Mouse (Mus musculus): ENCODE data around the gene Cavin1. TPM values are rescaled to one million over a fixed set of nuclear protein-coding genes. Genes with fewer than 3 reads are reported as not detected.
"Not testable (repeated sequence)": the region's sequence is repeated elsewhere in the genome, so short reads cannot be mapped to it uniquely, and the experiment has no call there.

Gene Cavin1
- polyA plus RNA-seq (2015; fragmentation: Nextera tagmentation; extraction: Ambion mirVana) = 29.4 and 30.1 TPM in 2 replicates

- Histone ChIP-seq H3K9ac (replicated peaks) (peak within 1 kb of the TSS; percentile 40), H3K36me3 (no peaks in the 10 kb centered on the region), H3K4me1 (peaks cover 16% of the 10 kb centered on the region), H3K4me3 (peak within 1 kb of the TSS; percentile 39), H3K27ac (replicated peaks) (no peak within 1 kb of the TSS), H3K27me3 (peaks cover 71% of the 10 kb centered on the region), H3K4me2 (replicated peaks) (peak within 1 kb of the TSS; percentile 49), H3K9me3 (no peaks in the 10 kb centered on the region)
- ATAC-seq (replicated peaks) = no peak
- WGBS = 0% methylated on average over 20 of the region's 20 CpGs
Observed at GRCm38 (mm10) chr11:100970557-100970937, at the start of gene Cavin1. Gene Cavin1, minus strand, starts transcription at chr11:100970887.

DNA sequence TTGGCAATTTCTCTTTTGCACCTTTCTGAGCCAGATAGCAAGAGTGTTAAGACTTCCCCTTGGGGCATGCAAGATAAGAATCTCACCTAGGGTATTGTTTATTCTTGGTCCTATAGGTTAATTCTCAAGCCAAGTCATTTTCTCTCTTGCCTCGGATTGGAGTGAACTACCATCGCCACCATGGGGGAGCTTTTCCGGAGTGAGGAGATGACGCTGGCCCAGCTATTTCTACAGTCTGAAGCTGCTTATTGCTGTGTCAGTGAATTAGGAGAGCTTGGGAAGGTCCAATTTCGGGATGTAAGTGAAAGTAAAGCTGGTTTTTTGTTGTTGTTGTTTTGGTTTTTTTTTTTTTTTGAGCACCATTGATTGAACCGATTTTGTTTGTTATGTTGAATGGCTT lies 41.0 kb upstream of the Cavin1 start:
- 79% methylated on average over 6 of the region's 6 CpGs for WGBS
- Histone ChIP-seq H3K4me3 (peak overlapping the region; percentile 77), H3K4me2 (replicated peaks) (peak overlapping the region; percentile 55), H3K36me3 (peaks cover 17% of the 10 kb centered on the region), H3K9ac (replicated peaks) (peak overlapping the region; percentile 87; the same call in 1 of the 2 replicates), H3K27me3 (no peaks in the 10 kb centered on the region), H3K9me3 (no peaks in the 10 kb centered on the region), H3K4me1 (peaks cover 35% of the 10 kb centered on the region), H3K27ac (replicated peaks) (no peak overlapping the region)
- ATAC-seq (replicated peaks) = no peak

GRCm38 (mm10) chr11:101009888-101010784 lies 39.4 kb upstream of the Cavin1 start:
- ATAC-seq (replicated peaks) = peak; percentile 6; the same call in 1 of the 2 replicates
- Histone ChIP-seq H3K9ac (replicated peaks) (peak overlapping the region; percentile 87), H3K4me1 (peaks cover 28% of the 10 kb centered on the region), H3K27ac (replicated peaks) (peak overlapping the region; percentile 92), H3K4me2 (replicated peaks) (peak overlapping the region; percentile 55), H3K9me3 (no peaks in the 10 kb centered on the region), H3K36me3 (peaks cover 17% of the 10 kb centered on the region; the same call in 1 of the 2 replicates), H3K4me3 (peak overlapping the region; percentile 77), H3K27me3 (no peaks in the 10 kb centered on the region)
- WGBS = 10% methylated on average over 29 of the region's 29 CpGs

DNA sequence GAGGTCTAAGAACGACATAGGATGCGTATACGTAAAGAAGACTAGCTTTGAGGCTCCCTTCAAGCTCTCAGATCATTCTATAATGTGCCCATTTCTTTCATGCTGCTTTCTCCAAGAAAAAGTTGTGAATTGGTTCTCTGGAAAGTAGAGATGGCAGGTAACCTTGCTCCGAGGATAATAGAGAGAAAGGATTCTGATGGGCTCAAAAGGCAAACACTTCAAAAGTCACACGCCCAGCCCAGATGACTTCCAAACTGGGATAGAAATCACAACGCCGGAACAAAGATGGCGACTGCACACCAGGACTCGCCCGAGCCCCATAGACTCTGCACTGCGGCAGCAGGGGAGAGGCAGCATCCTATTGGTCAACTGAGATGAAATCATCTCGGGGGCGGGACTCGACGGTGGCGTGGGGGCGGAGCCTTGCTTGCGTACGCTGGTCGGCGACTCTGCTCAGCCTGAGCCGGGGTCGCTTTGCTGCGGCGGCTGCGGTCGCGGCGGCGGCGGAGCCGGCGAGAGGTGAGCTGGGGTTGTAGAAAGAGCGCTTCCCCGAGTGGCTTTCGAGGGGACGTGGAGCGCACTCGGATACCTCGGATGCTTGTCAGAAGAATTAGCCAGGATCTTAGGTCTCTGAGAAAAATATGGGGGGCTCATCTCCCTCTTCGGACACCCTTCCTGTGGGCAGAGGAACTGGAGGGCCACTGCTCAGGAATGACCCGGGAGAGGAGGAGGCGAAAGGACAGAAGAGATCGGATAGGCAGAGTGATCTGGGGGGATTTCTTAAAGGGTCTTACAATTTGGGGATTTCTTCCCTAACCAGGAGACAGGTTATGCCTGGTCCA lies 38.6 kb upstream of the Cavin1 start, which contains the start of gene Atp6v0a1:
Gene Atp6v0a1, plus strand, starts transcription at position 407 of the 842 bp plus-strand sequence.
- peak within 1 kb of the TSS; percentile 62 for H3K4me2 ChIP-seq (replicated peaks)
- no peaks in the 10 kb centered on the region for H3K9me3 ChIP-seq
- no peaks in the 10 kb centered on the region for H3K27me3 ChIP-seq
- peaks cover 11% of the 10 kb centered on the region; the same call in 1 of the 2 replicates for H3K36me3 ChIP-seq
- peak within 1 kb of the TSS; percentile 92 for H3K27ac ChIP-seq (replicated peaks)
- H3K4me1 ChIP-seq = peaks cover 28% of the 10 kb centered on the region
- peak within 1 kb of the TSS; percentile 87 for H3K9ac ChIP-seq (replicated peaks)
- under 1% methylated on average over 44 of the region's 44 CpGs for WGBS
- ATAC-seq (replicated peaks) = peak; percentile 100
- H3K4me3 ChIP-seq = peak within 1 kb of the TSS; percentile 77

GRCm38 (mm10) chr11:101008206-101009045 lies 37.7 kb upstream of the Cavin1 start:
- 52% methylated on average over 14 of the region's 14 CpGs for WGBS
- H3K9me3 ChIP-seq = no peaks in the 10 kb centered on the region
- H3K4me2 ChIP-seq (replicated peaks) = peak overlapping the region; percentile 62
- H3K9ac ChIP-seq (replicated peaks) = peak overlapping the region; percentile 49
- peak overlapping the region; percentile 92 for H3K27ac ChIP-seq (replicated peaks)
- peaks cover 24% of the 10 kb centered on the region for H3K4me1 ChIP-seq
- ATAC-seq (replicated peaks) = no peak
- peaks cover 4% of the 10 kb centered on the region; the same call in 1 of the 2 replicates for H3K36me3 ChIP-seq
- no peaks in the 10 kb centered on the region for H3K27me3 ChIP-seq
- H3K4me3 ChIP-seq = peak overlapping the region; percentile 77

DNA sequence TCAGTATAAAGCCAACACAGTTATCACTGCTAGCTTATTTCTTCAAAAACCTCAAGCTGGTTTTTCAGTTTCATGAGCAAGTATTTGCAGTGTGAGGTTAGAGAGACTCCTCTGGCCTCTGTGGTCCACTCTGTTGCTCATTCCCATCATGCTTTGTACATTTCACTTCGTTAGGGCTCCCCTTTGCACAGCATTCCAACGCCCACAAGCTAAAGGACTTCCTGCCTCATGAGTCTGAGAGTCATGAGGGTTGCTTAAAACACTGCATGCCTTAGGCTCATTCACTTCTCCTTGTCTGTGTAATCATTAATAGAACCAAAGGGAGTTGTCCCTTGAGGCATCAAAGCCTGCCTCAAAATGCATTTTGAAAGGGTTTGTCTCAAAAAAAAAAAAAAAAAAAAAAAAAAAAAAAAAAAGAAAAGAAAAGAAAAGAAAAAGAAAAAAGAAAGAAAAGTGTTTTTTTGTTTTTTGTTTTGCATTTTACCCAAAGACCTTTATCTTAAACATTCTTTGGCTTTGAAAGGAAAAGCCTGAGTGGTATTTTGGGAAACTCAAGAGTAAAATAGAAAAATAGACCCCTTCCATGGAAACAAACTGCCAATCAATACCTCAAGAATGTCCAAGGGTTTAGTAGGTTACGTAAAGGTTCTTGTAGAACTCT lies 32.5 kb upstream of the Cavin1 start:
- 42% methylated on average over 3 of the region's 3 CpGs for WGBS
- Histone ChIP-seq H3K4me1 (no peaks in the 10 kb centered on the region), H3K36me3 (no peaks in the 10 kb centered on the region), H3K4me2 (replicated peaks) (no peak overlapping the region), H3K4me3 (no peak overlapping the region), H3K27me3 (no peaks in the 10 kb centered on the region), H3K27ac (replicated peaks) (no peak overlapping the region), H3K9ac (replicated peaks) (no peak overlapping the region), H3K9me3 (no peaks in the 10 kb centered on the region)
- no peak for ATAC-seq (replicated peaks)

DNA sequence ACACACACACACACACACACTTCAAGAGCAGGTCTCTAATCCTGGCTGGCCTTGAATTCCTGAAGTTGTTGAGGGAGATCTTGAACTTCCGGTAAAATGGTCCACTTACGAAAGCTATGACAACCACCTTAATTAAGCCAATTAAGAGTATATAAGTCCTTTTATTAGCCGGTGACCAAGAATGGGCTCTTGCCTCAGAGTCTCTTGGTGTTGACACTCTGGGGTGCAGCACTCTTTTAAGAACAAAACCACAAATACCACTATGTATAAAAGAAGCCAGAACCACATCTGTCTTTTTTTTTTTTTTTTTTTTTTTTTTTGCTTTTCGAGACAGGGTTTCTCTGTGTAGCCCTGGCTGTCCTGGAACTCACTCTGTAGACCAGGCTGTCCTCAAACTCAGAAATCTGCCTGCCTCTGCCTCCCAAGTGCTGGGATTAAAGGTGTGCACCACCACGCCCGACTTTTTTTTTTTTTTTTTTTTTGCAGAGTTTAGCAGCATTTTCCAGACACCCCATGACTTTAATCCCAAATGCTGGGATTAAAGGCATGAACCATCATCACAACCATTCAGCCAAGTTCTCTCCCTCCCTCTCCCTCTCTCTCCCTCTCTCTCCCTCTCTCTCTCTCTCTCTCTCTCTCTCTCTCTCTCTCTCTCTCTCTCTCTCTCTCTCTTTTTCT lies 31.3 kb upstream of the Cavin1 start:
- not testable (repeated sequence) for H3K27me3 ChIP-seq; H3K36me3 ChIP-seq; H3K9ac ChIP-seq (replicated peaks); H3K4me1 ChIP-seq; H3K27ac ChIP-seq (replicated peaks); H3K4me3 ChIP-seq; ATAC-seq (replicated peaks); H3K9me3 ChIP-seq; H3K4me2 ChIP-seq (replicated peaks)
- 69% methylated on average over 5 of the region's 6 CpGs for WGBS

- no peak overlapping the region for H3K27ac ChIP-seq (replicated peaks)
- no peak overlapping the region for H3K4me3 ChIP-seq
- no peaks in the 10 kb centered on the region for H3K9me3 ChIP-seq
- no peak for ATAC-seq (replicated peaks)
- WGBS = 72% methylated on average over 3 of the region's 3 CpGs
- H3K4me1 ChIP-seq = no peaks in the 10 kb centered on the region
- H3K36me3 ChIP-seq = no peaks in the 10 kb centered on the region
- H3K4me2 ChIP-seq (replicated peaks) = no peak overlapping the region
- H3K9ac ChIP-seq (replicated peaks) = no peak overlapping the region
- H3K27me3 ChIP-seq = no peaks in the 10 kb centered on the region
Observed at GRCm38 (mm10) chr11:100999254-100999653, 28.6 kb upstream of the Cavin1 start.

DNA sequence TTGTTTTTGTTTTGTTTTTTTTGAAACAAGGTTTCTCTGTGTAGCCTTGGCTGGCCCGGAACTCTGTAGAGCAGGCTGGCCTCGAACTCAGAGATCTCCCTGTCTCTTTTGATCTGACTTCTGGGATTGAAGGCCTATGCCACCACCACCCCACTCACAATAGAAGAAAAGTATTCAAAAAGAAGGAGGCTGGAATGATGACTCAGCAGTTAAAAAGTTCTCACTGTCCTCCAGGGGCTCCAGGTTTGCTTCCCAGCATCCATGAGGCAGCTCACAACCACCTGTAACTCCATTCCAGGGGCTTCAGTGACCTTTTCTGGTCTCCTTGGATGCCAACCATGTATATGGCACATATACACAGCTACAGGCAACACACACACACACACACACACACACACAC lies 28.1 kb upstream of the Cavin1 start:
- H3K4me2 ChIP-seq (replicated peaks) = no peak overlapping the region
- H3K36me3 ChIP-seq = no peaks in the 10 kb centered on the region
- WGBS = 83% methylated on average over 2 of the region's 2 CpGs
- no peaks in the 10 kb centered on the region for H3K27me3 ChIP-seq
- no peak overlapping the region for H3K4me3 ChIP-seq
- H3K4me1 ChIP-seq = no peaks in the 10 kb centered on the region
- no peak overlapping the region for H3K27ac ChIP-seq (replicated peaks)
- ATAC-seq (replicated peaks) = no peak
- H3K9me3 ChIP-seq = no peaks in the 10 kb centered on the region
- no peak overlapping the region for H3K9ac ChIP-seq (replicated peaks)

DNA sequence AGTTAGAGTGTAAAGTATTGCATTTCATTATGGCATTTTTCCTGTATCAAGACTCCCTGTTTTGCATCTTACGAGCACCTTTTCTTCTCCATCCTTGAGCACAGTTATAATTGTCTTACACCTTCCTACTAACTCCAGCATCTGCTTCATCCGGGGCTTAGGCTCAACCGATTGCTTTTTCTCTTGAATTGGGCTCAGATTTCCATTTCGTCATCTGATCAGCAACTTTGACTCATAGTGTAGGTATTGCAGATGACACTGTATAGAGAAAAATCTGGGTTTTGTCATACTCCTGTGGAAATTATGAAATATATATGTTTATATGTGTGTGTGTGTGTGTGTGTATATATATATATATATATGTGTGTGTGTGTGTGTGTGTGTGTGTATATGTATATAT lies 25.8 kb upstream of the Cavin1 start:
- no peak overlapping the region for H3K9ac ChIP-seq (replicated peaks)
- 89% methylated on average over 4 of the region's 4 CpGs for WGBS
- H3K27me3 ChIP-seq = no peaks in the 10 kb centered on the region

More for the DNA sequence above, 25.8 kb upstream of the Cavin1 start:
- H3K36me3 ChIP-seq = no peaks in the 10 kb centered on the region
- ATAC-seq (replicated peaks) = no peak
- H3K4me1 ChIP-seq = no peaks in the 10 kb centered on the region
- no peak overlapping the region for H3K27ac ChIP-seq (replicated peaks)
- no peaks in the 10 kb centered on the region for H3K9me3 ChIP-seq
- H3K4me2 ChIP-seq (replicated peaks) = no peak overlapping the region
- H3K4me3 ChIP-seq = no peak overlapping the region

Data from forebrain, embryonic 15.5 days (tissue).